Mouse (Mus musculus): ENCODE measurements around the gene Shisa8.

The Shisa8 gene

DNA sequence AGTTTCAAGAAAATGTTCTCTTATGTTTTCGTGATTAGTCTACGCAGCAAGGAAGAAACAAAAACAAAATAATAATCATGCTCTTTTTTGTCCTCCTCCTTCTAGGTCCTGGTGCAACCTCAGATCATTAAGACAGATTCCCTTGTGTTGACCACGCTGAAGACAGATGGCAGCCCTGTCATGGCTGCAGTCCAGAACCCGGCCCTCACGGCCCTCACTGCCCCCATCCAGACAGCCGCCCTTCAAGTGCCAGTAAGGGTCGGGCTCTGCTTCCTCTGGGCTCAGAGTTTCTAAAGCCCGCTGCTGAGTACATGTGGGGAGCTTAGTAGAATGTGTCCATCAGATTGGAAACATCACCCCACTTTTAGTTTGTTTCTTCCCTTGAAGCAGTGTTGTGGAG is 40.0 kb downstream of the Shisa8 start:
- no peak for DNase-seq (ENCODE audit: low spot score in 2 of 2)

- no peak for DNase-seq (ENCODE audit: low spot score in 2 of 2)
These were observed 41.9 kb downstream of the Shisa8 start for GRCm38 (mm10) chr15:82170437-82171377.

GRCm38 (mm10) chr15:82169671-82170070 is 42.9 kb downstream of the Shisa8 start:
- DNase-seq (ENCODE audit: low spot score in 2 of 2), result no peak

GRCm38 (mm10) chr15:82167201-82168168 is 45.1 kb downstream of the Shisa8 start:
- DNase-seq (ENCODE audit: low spot score in 2 of 2), result no peak

- DNase-seq (ENCODE audit: low spot score in 2 of 2), result no peak
These were observed 46.1 kb downstream of the Shisa8 start for GRCm38 (mm10) chr15:82166240-82167100.

- DNase-seq (ENCODE audit: low spot score in 2 of 2), result peak; percentile 73 to 80
These were observed 47.0 kb downstream of the Shisa8 start for GRCm38 (mm10) chr15:82165332-82166239.

GRCm38 (mm10) chr15:82164496-82164895 is 48.1 kb downstream of the Shisa8 start:
- no peak for DNase-seq (ENCODE audit: low spot score in 2 of 2)

- DNase-seq (ENCODE audit: low spot score in 2 of 2), result no peak
These were observed 48.6 kb downstream of the Shisa8 start for GRCm38 (mm10) chr15:82164061-82164399.

DNA sequence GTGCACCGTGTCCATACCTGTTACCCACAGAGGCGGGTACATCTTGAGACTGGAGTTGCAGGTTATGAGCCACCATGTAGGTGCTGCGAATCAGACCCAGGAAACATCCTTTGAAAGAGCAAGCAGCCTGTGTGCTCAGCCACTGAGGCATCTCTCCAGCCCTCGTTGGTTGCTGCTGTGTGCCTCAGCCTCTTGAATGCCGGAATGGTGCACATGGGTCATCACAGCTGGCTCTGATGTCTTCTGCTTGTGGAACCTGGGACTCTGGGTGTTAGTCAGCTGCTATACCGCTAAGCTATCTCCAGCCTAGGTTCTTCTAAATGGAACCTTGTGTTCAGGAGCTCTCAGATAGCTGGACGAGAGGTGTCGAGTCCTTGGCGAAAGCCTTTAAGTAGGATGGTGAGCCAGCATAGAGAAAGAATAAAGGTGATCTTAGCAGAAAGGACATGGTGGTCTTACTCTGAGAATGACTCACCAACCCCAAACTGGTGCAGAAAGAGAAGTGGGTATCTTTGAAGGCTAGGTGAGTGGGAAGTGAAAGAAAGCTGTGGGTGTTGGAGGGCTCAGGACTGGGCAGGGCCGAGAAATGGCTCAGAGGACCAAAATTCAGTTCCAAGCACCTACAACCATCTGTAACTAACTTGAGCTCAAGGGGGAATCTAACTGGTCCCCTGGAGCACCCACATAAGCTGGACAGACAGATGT is 49.1 kb downstream of the Shisa8 start:
- no peak for DNase-seq (ENCODE audit: low spot score in 2 of 2)

GRCm38 (mm10) chr15:82161965-82162600 is 50.5 kb downstream of the Shisa8 start:
- no peak for DNase-seq (ENCODE audit: low spot score in 2 of 2)

DNA sequence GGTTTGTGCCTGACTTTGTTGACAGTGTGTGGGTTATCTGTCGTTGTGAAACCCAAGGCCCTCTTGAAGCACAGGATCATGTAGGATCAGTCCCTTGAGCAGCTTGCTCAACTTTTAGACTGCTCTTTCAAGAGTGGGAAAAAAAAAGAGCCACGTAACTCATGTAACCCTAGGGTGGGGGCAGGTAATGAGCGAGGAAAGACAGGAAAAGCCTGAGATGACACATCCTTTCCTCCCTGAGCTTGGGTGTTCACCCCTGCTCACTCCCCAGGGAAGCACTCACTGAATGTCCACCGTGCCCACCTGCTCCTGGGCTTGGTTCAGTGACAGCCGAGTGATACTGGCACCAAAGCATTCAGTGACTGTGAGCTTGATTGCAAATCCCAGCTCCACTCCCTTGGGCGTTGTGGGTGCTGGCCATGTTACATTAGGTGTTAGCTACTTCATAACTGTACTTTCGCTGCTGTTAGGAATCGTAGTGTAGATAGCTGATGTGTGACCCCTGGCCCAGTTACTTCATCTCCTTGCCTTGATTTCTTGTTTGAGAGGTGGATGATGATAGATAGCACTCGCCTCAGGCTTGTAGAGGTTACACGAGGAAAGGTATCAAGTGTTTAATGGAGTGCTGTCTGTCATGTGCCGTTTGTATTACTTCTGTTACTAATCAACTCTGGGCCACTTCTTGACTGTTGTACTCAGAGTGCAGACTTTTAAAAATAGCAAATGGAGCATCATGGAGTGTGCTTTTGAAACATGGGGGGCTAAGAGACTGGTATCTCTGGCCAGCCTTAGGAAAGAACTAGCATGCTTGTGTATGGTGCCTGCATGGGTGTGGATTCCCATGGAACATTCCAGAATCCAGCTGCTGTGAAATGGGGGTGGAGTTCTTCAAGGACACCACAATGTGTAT is 51.6 kb downstream of the Shisa8 start:
- no peak for DNase-seq (ENCODE audit: low spot score in 2 of 2)

- DNase-seq (ENCODE audit: low spot score in 2 of 2), result no peak
These were observed 53.1 kb downstream of the Shisa8 start for GRCm38 (mm10) chr15:82159471-82159870.

GRCm38 (mm10) chr15:82158243-82159035 is 54.2 kb downstream of the Shisa8 start:
- no peak for DNase-seq (ENCODE audit: low spot score in 2 of 2)

GRCm38 (mm10) chr15:82156902-82157301 is 55.7 kb downstream of the Shisa8 start:
- no peak for DNase-seq (ENCODE audit: low spot score in 2 of 2)

- DNase-seq (ENCODE audit: low spot score in 2 of 2), result no peak
These were observed 56.3 kb downstream of the Shisa8 start for GRCm38 (mm10) chr15:82156298-82156697.

All from right cerebral cortex, postnatal 10 days (tissue).